Mouse (Mus musculus): ENCODE results near the gene Osbpl10. TPM values are rescaled to one million over a fixed set of nuclear protein-coding genes. Genes with fewer than 3 reads are reported as not detected.
A peak's percentile ranks its signal among the peaks of the same experiment; 100 is the strongest.

Osbpl10 gene
- polyA plus RNA-seq, 1 experiment from 2014 or later, result 2.7 TPM

DNA sequence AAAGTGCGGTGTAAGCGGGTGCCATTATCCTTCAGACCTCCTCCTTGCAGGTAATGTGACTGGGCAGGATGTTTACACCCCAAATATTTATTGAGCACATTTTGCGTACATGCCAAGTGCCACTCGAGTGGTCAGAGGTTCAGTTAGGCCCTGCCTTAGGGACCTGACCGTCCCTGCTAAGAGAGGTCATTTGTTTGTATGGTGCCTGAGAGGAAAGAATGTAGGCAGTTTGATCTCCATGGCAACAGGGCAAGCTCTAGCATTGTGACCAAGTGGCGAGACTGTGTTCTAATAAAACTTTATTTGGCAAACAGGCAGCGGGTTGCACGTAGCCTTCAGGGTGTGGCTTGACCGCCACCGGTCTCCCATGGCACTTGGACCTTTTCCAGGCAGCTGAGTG lies 12.1 kb downstream of the Osbpl10 start:
- ATAC-seq (ENCODE audit: low read depth) (no peak), DNase-seq (ENCODE audit: low spot score) (no peak)
- WGBS, result 86% methylated on average over 10 of the region's 10 CpGs
- H3K9ac ChIP-seq (ENCODE audit: low read depth, low read length), result no peak overlapping the region
- no peaks in the 10 kb centered on the region for H3K4me1 ChIP-seq (ENCODE audit: control insufficient read depth, insufficient read depth, low read length)
- H3K27me3 ChIP-seq (replicated peaks; ENCODE audit: control insufficient read depth, insufficient read depth, low read length), result no peaks in the 10 kb centered on the region
- no peaks in the 10 kb centered on the region for H3K36me3 ChIP-seq (ENCODE audit: control insufficient read depth, insufficient read depth, low read length)
- H3K9me3 ChIP-seq (ENCODE audit: control insufficient read depth, low read length), result 0 out of 2 replicates have a peak, but pooled peaks cover 8% of the 10 kb centered on the region
- no peak overlapping the region for H3K4me2 ChIP-seq (ENCODE audit: low read depth, low read length)
- no peak overlapping the region for H3K27ac ChIP-seq (replicated peaks; ENCODE audit: low read depth, low read length)
- no peak overlapping the region for H3K4me3 ChIP-seq (ENCODE audit: low read depth, low read length)

DNA sequence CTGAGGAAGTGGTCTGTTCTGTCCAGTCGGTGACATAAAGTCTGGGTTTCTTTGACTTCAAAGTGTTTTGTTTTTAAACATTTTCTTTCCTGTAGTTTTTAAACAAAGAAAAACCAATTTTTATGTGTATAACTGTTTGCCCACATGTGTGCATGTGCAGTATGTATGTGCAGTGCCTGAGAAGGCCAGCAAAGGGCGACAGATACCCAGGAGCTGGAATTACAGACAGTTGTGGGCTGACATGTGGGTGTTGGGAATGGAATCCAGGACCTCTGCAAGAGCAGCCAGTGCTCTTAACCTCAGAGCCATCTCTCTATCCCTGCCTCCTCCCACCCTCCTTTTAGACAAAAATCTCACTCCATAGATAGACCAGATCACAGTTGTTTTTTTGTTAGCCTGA lies 14.2 kb downstream of the Osbpl10 start:
- no peaks in the 10 kb centered on the region for H3K27me3 ChIP-seq (replicated peaks; ENCODE audit: control insufficient read depth, insufficient read depth, low read length)
- ATAC-seq (ENCODE audit: low read depth) (no peak), DNase-seq (ENCODE audit: low spot score) (no peak)
- no peak overlapping the region for H3K27ac ChIP-seq (replicated peaks; ENCODE audit: low read depth, low read length)
- WGBS, result 90% methylated on average over 2 of the region's 2 CpGs
- H3K9ac ChIP-seq (ENCODE audit: low read depth, low read length), result no peak overlapping the region
- no peaks in the 10 kb centered on the region for H3K4me1 ChIP-seq (ENCODE audit: control insufficient read depth, insufficient read depth, low read length)
- H3K36me3 ChIP-seq (ENCODE audit: control insufficient read depth, insufficient read depth, low read length), result no peaks in the 10 kb centered on the region
- 0 out of 2 replicates have a peak, but pooled peaks cover 8% of the 10 kb centered on the region for H3K9me3 ChIP-seq (ENCODE audit: control insufficient read depth, low read length)
- H3K4me3 ChIP-seq (ENCODE audit: low read depth, low read length), result no peak overlapping the region
- no peak overlapping the region for H3K4me2 ChIP-seq (ENCODE audit: low read depth, low read length)

DNA sequence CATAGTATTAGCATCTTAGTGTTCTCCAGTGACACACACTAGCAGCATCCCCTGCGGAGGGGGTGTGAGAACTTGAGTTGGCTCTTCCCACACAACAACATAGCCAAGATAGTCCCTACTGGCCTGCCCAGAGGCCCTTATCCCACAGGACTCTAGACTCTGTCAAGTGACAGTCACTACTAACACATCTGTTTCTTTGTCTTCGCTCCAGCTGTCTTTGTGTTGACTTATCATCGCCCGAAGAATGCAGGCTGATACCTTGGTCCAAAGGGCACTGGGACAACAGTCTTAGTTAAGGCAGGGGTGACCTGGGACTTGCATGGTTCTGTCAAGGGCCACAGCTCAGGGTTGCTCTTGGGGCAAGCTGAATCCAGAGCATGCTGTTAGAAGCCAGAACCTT lies 16.9 kb downstream of the Osbpl10 start:
- 0 out of 2 replicates have a peak, but pooled peaks cover 8% of the 10 kb centered on the region for H3K9me3 ChIP-seq (ENCODE audit: control insufficient read depth, low read length)
- no peak overlapping the region for H3K4me3 ChIP-seq (ENCODE audit: low read depth, low read length)
- H3K4me1 ChIP-seq (ENCODE audit: control insufficient read depth, insufficient read depth, low read length), result no peaks in the 10 kb centered on the region
- 84% methylated on average over 4 of the region's 4 CpGs for WGBS
- no peak overlapping the region for H3K9ac ChIP-seq (ENCODE audit: low read depth, low read length)
- H3K27me3 ChIP-seq (replicated peaks; ENCODE audit: control insufficient read depth, insufficient read depth, low read length), result no peaks in the 10 kb centered on the region
- DNase-seq (ENCODE audit: low spot score), result no peak
- no peaks in the 10 kb centered on the region for H3K36me3 ChIP-seq (ENCODE audit: control insufficient read depth, insufficient read depth, low read length)
- ATAC-seq (ENCODE audit: low read depth), result no peak
- no peak overlapping the region for H3K27ac ChIP-seq (replicated peaks; ENCODE audit: low read depth, low read length)
- H3K4me2 ChIP-seq (ENCODE audit: low read depth, low read length), result no peak overlapping the region

DNA sequence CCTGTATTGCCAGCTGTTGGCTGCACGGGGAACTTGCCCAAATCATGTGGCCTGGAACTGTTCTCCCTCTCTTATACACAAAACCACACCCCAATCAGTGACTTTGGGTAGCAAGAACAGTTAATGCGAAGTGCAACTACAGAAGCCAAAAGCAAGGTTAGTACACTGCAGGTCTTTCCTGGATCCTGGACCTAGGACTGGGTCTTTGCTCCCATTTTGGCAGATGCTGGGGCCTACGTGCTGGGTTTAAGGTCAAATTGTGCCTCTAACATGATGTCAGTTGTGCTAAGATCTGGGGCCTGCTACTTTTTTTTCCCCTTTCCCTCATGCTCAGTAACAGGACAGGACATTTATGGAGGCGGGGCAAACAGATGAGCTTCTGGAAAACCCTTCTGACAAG lies 17.3 kb downstream of the Osbpl10 start:
- DNase-seq (ENCODE audit: low spot score) (no peak), ATAC-seq (ENCODE audit: low read depth) (no peak)
- Histone ChIP-seq H3K4me2 (ENCODE audit: low read depth, low read length) (no peak overlapping the region), H3K9me3 (ENCODE audit: control insufficient read depth, low read length) (0 out of 2 replicates have a peak, but pooled peaks cover 8% of the 10 kb centered on the region), H3K36me3 (ENCODE audit: control insufficient read depth, insufficient read depth, low read length) (no peaks in the 10 kb centered on the region), H3K4me3 (ENCODE audit: low read depth, low read length) (no peak overlapping the region), H3K27me3 (replicated peaks; ENCODE audit: control insufficient read depth, insufficient read depth, low read length) (no peaks in the 10 kb centered on the region), H3K27ac (replicated peaks; ENCODE audit: low read depth, low read length) (no peak overlapping the region), H3K9ac (ENCODE audit: low read depth, low read length) (no peak overlapping the region), H3K4me1 (ENCODE audit: control insufficient read depth, insufficient read depth, low read length) (no peaks in the 10 kb centered on the region)
- WGBS, result 88% methylated on average over 4 of the region's 4 CpGs

DNA sequence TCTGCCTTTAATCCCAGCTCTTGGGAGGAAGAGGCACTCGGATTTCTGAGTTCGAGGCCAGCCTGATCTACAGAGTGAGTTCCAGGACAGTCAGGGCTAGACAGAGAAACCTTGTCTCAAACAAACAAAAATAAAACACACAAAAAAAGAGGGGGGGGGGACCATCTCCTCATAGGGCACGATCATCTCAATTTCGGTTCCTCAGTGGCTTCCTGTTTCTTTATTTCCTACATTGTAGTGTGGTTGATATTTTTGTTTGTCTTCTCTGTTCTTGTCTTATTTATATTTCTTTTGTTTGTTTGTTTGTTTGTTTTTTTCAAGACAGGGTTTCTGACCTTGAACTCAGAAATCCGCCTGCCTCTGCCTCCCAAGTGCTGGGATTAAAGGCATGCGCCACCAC lies 18.1 kb downstream of the Osbpl10 start:
- Histone ChIP-seq H3K27ac (replicated peaks; ENCODE audit: low read depth, low read length) (no peak overlapping the region), H3K27me3 (replicated peaks; ENCODE audit: control insufficient read depth, insufficient read depth, low read length) (no peaks in the 10 kb centered on the region), H3K4me1 (ENCODE audit: control insufficient read depth, insufficient read depth, low read length) (no peaks in the 10 kb centered on the region), H3K4me2 (ENCODE audit: low read depth, low read length) (no peak overlapping the region), H3K9ac (ENCODE audit: low read depth, low read length) (no peak overlapping the region), H3K9me3 (ENCODE audit: control insufficient read depth, low read length) (0 out of 2 replicates have a peak, but pooled peaks cover 8% of the 10 kb centered on the region), H3K4me3 (ENCODE audit: low read depth, low read length) (no peak overlapping the region), H3K36me3 (ENCODE audit: control insufficient read depth, insufficient read depth, low read length) (no peaks in the 10 kb centered on the region)
- ATAC-seq (ENCODE audit: low read depth), result no peak
- no peak for DNase-seq (ENCODE audit: low spot score)
- 92% methylated on average over 6 of the region's 6 CpGs for WGBS

DNA sequence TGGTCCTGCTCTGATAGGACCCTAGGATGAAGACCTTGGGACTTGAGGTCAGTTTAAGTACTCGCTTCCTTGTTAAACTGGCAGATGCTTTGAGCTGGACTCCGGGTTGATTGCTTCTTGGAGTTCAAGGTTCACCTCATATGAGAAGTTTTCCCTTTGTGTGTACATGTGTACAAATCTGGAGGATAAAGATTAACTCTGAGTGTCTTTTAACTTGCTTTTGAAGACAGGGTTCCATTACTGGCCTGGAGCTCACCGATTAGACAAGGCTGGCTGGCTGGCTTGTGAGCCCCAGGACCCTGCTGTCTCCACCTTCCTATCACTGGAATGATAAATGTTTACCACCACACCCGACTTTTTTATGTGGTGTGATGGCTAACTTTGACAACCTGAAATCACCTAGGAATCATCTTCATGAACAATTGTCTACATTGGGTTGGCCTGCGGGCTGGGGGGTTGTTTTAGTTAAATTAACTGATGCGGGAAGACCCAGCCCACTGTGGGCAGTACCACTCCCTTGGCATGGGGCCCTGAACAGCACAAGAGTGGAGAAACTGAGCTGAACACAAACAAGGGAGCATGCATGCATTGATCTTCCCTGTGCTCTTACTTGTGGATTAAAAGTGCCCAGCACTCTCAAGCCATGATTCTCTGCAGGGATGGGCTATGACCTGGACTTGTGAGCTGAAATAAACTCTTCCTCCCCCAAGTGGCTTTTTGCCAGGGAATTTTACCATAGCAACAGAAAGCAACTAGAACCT lies 20.8 kb downstream of the Osbpl10 start:
- Histone ChIP-seq H3K4me1 (ENCODE audit: control insufficient read depth, insufficient read depth, low read length) (no peaks in the 10 kb centered on the region), H3K36me3 (ENCODE audit: control insufficient read depth, insufficient read depth, low read length) (no peaks in the 10 kb centered on the region), H3K27me3 (replicated peaks; ENCODE audit: control insufficient read depth, insufficient read depth, low read length) (no peaks in the 10 kb centered on the region), H3K9me3 (ENCODE audit: control insufficient read depth, low read length) (no peaks in the 10 kb centered on the region), H3K27ac (replicated peaks; ENCODE audit: low read depth, low read length) (no peak overlapping the region), H3K9ac (ENCODE audit: low read depth, low read length) (no peak overlapping the region), H3K4me2 (ENCODE audit: low read depth, low read length) (no peak overlapping the region), H3K4me3 (ENCODE audit: low read depth, low read length) (no peak overlapping the region)
- no peak for ATAC-seq (ENCODE audit: low read depth)
- WGBS, result 85% methylated on average over 6 of the region's 6 CpGs
- no peak for DNase-seq (ENCODE audit: low spot score)

DNA sequence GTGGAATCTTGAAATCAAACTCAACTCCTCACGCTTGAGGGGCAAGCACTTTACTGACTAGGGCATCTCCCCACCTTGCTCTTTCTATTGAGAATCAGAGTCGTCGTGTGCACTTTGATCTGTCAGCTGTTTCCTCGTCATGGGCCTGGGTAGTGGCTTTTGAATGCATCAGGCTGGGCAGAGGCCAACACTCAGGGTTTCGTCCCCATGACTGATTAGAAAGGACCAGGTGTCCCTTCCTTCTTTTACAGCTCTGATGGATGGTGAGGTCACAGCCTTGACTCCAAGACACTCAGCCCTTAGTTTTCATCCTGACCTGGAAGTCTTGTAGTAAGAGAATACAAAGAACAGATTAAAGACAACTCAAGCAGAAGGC lies 21.4 kb downstream of the Osbpl10 start:
- Histone ChIP-seq H3K27me3 (replicated peaks; ENCODE audit: control insufficient read depth, insufficient read depth, low read length) (no peaks in the 10 kb centered on the region), H3K4me1 (ENCODE audit: control insufficient read depth, insufficient read depth, low read length) (no peaks in the 10 kb centered on the region), H3K27ac (replicated peaks; ENCODE audit: low read depth, low read length) (no peak overlapping the region), H3K4me2 (ENCODE audit: low read depth, low read length) (no peak overlapping the region), H3K4me3 (ENCODE audit: low read depth, low read length) (no peak overlapping the region), H3K9me3 (ENCODE audit: control insufficient read depth, low read length) (no peaks in the 10 kb centered on the region), H3K36me3 (ENCODE audit: control insufficient read depth, insufficient read depth, low read length) (no peaks in the 10 kb centered on the region), H3K9ac (ENCODE audit: low read depth, low read length) (no peak overlapping the region)
- ATAC-seq (ENCODE audit: low read depth), result no peak
- no peak for DNase-seq (ENCODE audit: low spot score)
- 73% methylated on average over 5 of the region's 5 CpGs for WGBS

DNA sequence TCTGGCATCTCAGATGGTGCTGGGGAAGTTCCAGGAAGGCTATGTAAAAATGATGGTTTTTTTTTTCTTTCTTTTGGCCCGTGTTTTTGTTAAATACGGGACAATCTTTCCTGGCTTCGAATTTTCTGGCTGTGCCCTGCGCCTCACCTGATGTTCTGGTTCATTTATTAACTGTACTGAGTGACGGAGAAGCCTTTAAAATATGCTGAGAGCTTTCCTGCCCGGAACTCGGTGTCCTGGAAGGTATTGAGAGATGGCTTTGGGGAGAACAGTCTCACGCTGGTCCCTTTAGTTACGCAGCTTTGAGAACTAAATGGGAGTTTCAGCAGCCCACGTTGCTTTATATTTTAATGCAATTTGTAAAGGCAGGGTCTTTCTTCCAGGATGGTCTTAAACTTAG lies 27.1 kb downstream of the Osbpl10 start:
- H3K9me3 ChIP-seq (ENCODE audit: control insufficient read depth, low read length), result peaks cover 7% of the 10 kb centered on the region
- no peaks in the 10 kb centered on the region for H3K27me3 ChIP-seq (replicated peaks; ENCODE audit: control insufficient read depth, insufficient read depth, low read length)
- H3K27ac ChIP-seq (replicated peaks; ENCODE audit: low read depth, low read length), result 0 out of 2 replicates have a peak overlapping the region, but pooled peaks have one; percentile 15
- H3K9ac ChIP-seq (ENCODE audit: low read depth, low read length), result 0 out of 2 replicates have a peak overlapping the region, but pooled peaks have one; percentile 34
- H3K4me3 ChIP-seq (ENCODE audit: low read depth, low read length), result no peak overlapping the region
- H3K4me1 ChIP-seq (ENCODE audit: control insufficient read depth, insufficient read depth, low read length), result peaks cover 15% of the 10 kb centered on the region
- ATAC-seq (ENCODE audit: low read depth) (no peak), DNase-seq (ENCODE audit: low spot score) (no peak)
- H3K36me3 ChIP-seq (ENCODE audit: control insufficient read depth, insufficient read depth, low read length), result no peaks in the 10 kb centered on the region
- no peak overlapping the region for H3K4me2 ChIP-seq (ENCODE audit: low read depth, low read length)
- 56% methylated on average over 10 of the region's 10 CpGs for WGBS

DNA sequence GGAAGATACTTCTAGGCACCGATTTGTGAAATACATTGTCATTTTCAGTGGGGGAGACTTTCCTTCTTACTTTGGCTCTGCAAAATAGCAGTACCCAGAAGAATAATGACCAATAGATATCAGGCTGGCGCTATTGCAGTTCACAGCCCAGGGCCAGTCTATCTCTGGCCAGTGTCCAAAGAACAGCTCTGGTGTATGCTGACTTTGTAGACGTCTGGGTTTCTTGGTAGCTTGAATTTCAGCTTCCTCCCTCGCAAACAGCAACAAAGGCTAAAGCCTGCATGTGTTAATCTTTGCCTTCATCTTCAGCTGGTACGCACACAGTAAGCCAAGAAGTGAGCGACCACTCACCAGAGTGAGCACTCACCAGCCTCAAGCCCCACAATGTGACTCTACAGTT lies 29.4 kb downstream of the Osbpl10 start:
- peak; percentile 47 for DNase-seq (ENCODE audit: low spot score)
- Histone ChIP-seq H3K9me3 (ENCODE audit: control insufficient read depth, low read length) (peaks cover 7% of the 10 kb centered on the region), H3K4me3 (ENCODE audit: low read depth, low read length) (no peak overlapping the region), H3K27me3 (replicated peaks; ENCODE audit: control insufficient read depth, insufficient read depth, low read length) (no peaks in the 10 kb centered on the region), H3K4me2 (ENCODE audit: low read depth, low read length) (no peak overlapping the region), H3K9ac (ENCODE audit: low read depth, low read length) (no peak overlapping the region), H3K36me3 (ENCODE audit: control insufficient read depth, insufficient read depth, low read length) (no peaks in the 10 kb centered on the region), H3K27ac (replicated peaks; ENCODE audit: low read depth, low read length) (no peak overlapping the region), H3K4me1 (ENCODE audit: control insufficient read depth, insufficient read depth, low read length) (peaks cover 15% of the 10 kb centered on the region)
- ATAC-seq (ENCODE audit: low read depth), result no peak
- WGBS, result 67% methylated on average over 6 of the region's 6 CpGs

Measured in embryonic facial prominence, embryonic 14.5 days (tissue).